Mouse (Mus musculus): ENCODE data around the gene Aff4. TPM values are rescaled to one million over a fixed set of nuclear protein-coding genes. Genes with fewer than 3 reads are reported as not detected.
A peak's percentile ranks its signal among the peaks of the same experiment; 100 is the strongest.

Aff4 gene
- total RNA-seq, 2 experiments from 2014 or later = 141 to 157 TPM

- DNase-seq = no peak
These were observed 111.1 kb downstream of the Aff4 start for GRCm38 (mm10) chr11:53461727-53462126.

- peak; percentile 30 for DNase-seq
These were observed 113.2 kb downstream of the Aff4 start for GRCm38 (mm10) chr11:53463551-53464424.

GRCm38 (mm10) chr11:53466231-53466971, 115.8 kb downstream of the Aff4 start:
- DNase-seq = peak; percentile 87

- DNase-seq = no peak
These were observed 118.8 kb downstream of the Aff4 start for GRCm38 (mm10) chr11:53469294-53469967.

- DNase-seq = peak; percentile 95
These were observed 119.5 kb downstream of the Aff4 start, which contains the start of gene Gm9837 for GRCm38 (mm10) chr11:53469968-53470695. Gene Gm9837, minus strand, starts transcription at chr11:53470479.

Small RNA genes lying within 50 kb of the gene (microRNA-seq; reads per million reads assigned to microRNA genes)
- gene Mir6920 = 0 to 0.61 reads per million in 2 experiments

Other genes with a start within 250 kb of the Aff4 start
- gene Hspa4, start 50.4 kb upstream of the Aff4 start, total RNA-seq (2021) = 100 to 1,000 TPM; 132 to 136 TPM
- gene Zcchc10, start 26.2 kb upstream of the Aff4 start, total RNA-seq (2021) = 10 to 100 TPM in 1 of 2 experiments, 1 to 10 TPM in 1; 9.3 to 12.0 TPM
- gene Leap2, start 72.3 kb downstream of the Aff4 start, total RNA-seq (2021) = not detected
- gene Uqcrq, start 80.0 kb downstream of the Aff4 start, total RNA-seq (2021) = 1,000 to 10,000 TPM; 1,656 to 1,792 TPM
- gene Gdf9, start 80.2 kb downstream of the Aff4 start, total RNA-seq (2021) = under 1 TPM in 1 of 2 experiments, not detected in 1; 0.25 TPM
- not detected for gene Gm10447, start 106.3 kb downstream of the Aff4 start, total RNA-seq (2021)
- gene Shroom1, start 106.4 kb downstream of the Aff4 start, total RNA-seq (2021) = 1 to 10 TPM in 1 of 2 experiments, under 1 TPM in 1; 0.93 to 1.1 TPM
- gene Gm9837, start 119.6 kb downstream of the Aff4 start, total RNA-seq (2021) = not detected
- gene Gm9945, start 129.3 kb downstream of the Aff4 start, total RNA-seq (2021) = not detected
- gene Sowaha, start 129.4 kb downstream of the Aff4 start, total RNA-seq (2021) = under 1 TPM; 0.07 to 0.27 TPM
- 10 to 100 TPM; 62.9 to 65.0 TPM for gene Sept8, start 168.4 kb downstream of the Aff4 start, total RNA-seq (2021)
- 10 to 100 TPM; 14.1 to 14.4 TPM for gene Kif3a, start 216.5 kb downstream of the Aff4 start, total RNA-seq (2021)

Data from heart, postnatal 4 days (tissue).